Mouse (Mus musculus) forebrain, embryonic 10.5 days (tissue): ENCODE results near the gene Spint2. TPM values are rescaled to one million over a fixed set of nuclear protein-coding genes. Genes with fewer than 3 reads are reported as not detected.
A peak's percentile ranks its signal among the peaks of the same experiment; 100 is the strongest.

Experiments
- DNase-seq: peaks from one replicate; pipeline ENCODE4 v3.0.0-alpha.2; 2017; ENCODE audit warnings: low spot score; ENCODE audit errors: extremely low spot score
- H3K27ac ChIP-seq: fragments of 300-500 bp; sonication (generic); 2 replicates; pipeline ENCODE4 v1.5.1; 2016; ENCODE audit warnings: mild to moderate bottlenecking
- H3K27me3 ChIP-seq: fragments of 300-500 bp; sonication (generic); 2 replicates; pipeline ENCODE4 v1.6.1; 2016; ENCODE audit warnings: mild to moderate bottlenecking; ENCODE audit not compliant: poor library complexity, severe bottlenecking
- H3K36me3 ChIP-seq: fragments of 300-500 bp; sonication (generic); replicated peaks from 2 replicates; pipeline ENCODE4 v1.6.1; 2016; ENCODE audit warnings: mild to moderate bottlenecking, moderate library complexity
- H3K4me1 ChIP-seq: fragments of 300-500 bp; sonication (generic); 2 replicates; pipeline ENCODE4 v1.6.1; 2016
- H3K4me3 ChIP-seq: fragments of 300-500 bp; sonication (generic); 2 replicates; pipeline ENCODE4 v1.5.1; 2016; ENCODE audit warnings: mild to moderate bottlenecking, moderate library complexity
- H3K9me3 ChIP-seq: fragments of 300-500 bp; sonication (generic); 2 replicates; pipeline ENCODE4 v1.6.1; 2016; ENCODE audit warnings: mild to moderate bottlenecking, moderate library complexity
- WGBS: fragments of 180-500 bp; shearing (Covaris S2); methylation state at CpG from one replicate; pipeline ENCODE4 v1.1.7; 2016; 5-methylcytosine and 5-hydroxymethylcytosine counted together
- polyA plus RNA-seq: library from polyadenylated mRNA; unstranded; fragments of >200 nt; fragmentation: Nextera tagmentation; extraction: Ambion mirVana; gene quantifications from 2 replicates; pipeline ENCODE4 v1.2.1, GENCODE M21; 2016

Gene Spint2
- polyA plus RNA-seq, 1 experiment from 2014 or later: 50.8 TPM

DNA sequence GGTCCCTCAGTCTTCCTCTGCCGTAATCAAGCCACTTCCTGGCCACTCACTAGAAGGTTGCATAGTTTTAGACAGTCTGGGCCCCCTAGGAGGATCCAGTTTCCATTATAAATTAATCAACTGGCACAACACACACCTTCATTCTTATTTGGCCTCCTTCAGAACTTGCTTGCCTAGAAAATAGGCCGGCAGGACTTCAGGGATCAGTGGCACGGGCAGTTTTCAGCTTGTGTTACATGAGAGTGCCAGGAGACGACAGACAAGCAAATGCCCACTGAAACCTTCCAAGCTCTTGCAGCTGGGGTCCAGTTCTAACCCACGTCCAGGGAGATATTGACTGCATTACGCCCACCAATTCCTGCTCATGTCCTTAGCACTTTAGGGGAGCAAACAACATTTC is 19.6 kb downstream of the Spint2 start:
- Histone ChIP-seq H3K27me3 (no peaks in the 10 kb centered on the region), H3K4me1 (peaks cover 38% of the 10 kb centered on the region), H3K27ac (no peak overlapping the region), H3K9me3 (no peaks in the 10 kb centered on the region), H3K4me3 (no peak overlapping the region), H3K36me3 (0 out of 2 replicates have a peak, but pooled peaks cover 4% of the 10 kb centered on the region)
- 88% methylated on average over 6 of the region's 6 CpGs for WGBS
- no peak for DNase-seq

DNA sequence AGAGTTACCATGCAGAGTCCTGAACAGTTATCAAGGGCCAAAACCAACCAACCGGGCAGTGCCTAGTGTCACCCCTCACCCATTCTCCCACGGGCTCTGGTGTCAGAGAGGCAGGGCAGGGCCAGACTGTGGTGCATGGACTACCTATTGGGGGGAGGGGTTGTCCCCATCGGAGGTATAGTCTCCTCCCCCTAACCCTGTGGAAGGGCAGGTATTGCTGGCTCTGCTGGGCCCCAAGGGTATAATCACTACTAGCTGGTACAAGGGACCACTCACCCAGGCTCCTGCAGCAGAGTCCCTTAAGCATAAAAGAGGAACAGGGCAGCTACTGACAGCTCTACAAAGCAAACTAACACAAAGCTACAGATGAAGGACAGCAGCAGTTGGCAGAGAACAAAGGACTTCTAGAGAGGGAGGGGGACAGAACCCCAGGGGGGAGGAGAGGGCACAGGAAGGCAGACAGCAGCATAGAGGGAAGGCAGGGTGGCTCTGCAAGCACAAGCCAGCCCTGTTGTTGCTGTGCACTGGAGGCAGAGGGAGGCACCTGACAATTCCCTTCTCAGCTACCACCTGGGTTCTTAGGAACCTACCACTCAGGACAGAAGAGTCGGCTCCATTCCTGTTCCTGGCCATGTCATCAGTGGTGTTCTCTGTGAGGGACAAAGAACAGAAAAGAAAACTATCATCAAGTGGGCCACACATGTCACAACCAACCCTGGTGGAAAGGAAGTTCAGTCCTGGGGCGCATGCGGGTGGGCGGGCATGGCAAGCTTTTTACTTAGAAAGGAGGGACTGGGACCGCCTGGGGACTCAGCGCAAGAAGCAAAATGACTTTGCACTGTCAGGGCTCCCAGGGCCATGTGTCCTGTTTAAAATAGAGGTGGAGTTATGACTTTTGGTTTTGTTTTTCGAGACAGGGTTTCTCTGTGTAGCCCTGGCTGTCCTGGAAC is 21.7 kb downstream of the Spint2 start:
- Histone ChIP-seq H3K27ac (peak overlapping the region; percentile 70), H3K9me3 (no peaks in the 10 kb centered on the region), H3K36me3 (0 out of 2 replicates have a peak, but pooled peaks cover 4% of the 10 kb centered on the region), H3K27me3 (no peaks in the 10 kb centered on the region), H3K4me3 (no peak overlapping the region), H3K4me1 (peaks cover 27% of the 10 kb centered on the region)
- no peak for DNase-seq
- WGBS: 82% methylated on average over 10 of the region's 10 CpGs

DNA sequence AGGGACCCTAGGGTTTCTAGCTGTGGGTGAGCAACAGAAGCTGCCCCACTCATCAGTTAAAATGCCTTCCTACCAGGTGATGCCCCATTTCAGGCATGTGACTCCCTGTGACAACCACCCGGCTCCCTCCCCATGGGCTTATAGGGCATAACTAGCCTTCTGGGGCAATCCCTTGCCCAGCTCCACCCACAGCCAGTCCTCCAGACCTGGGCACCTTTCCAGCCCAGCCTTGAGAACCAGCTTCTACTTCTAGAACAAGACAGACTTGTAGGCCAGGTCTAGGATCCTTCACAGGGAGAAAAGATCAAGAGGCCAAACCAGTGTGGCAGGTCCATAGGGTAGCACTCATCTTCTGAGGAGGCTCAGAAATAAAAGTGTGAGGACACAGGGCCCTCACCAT is 24.3 kb downstream of the Spint2 start:
- H3K9me3 ChIP-seq: no peaks in the 10 kb centered on the region
- H3K27me3 ChIP-seq: no peaks in the 10 kb centered on the region
- no peak overlapping the region for H3K27ac ChIP-seq
- DNase-seq: no peak
- H3K4me1 ChIP-seq: peaks cover 37% of the 10 kb centered on the region
- 0 out of 2 replicates have a peak, but pooled peaks cover 4% of the 10 kb centered on the region for H3K36me3 ChIP-seq
- 100% methylated on average over 1 of the region's 1 CpGs for WGBS
- no peak overlapping the region for H3K4me3 ChIP-seq

DNA sequence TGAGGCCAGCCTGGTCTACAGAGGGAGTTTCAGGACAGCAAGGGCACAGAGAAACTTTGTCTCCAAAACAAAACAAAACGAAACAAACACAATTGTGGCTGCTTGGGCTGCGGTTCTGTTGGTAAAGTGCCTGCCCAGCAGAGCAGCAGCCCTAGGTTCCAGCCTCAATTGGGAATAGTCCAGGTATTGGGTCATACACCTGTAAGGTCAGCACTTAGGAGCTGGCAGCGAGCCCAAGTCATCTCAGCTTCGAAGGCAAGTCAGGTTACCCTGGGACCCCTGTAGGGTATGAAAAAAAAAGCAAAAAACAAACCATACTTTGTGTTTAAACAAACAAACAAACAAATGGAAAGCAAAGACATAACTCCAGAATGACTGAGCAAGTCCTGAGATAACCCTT is 25.8 kb downstream of the Spint2 start:
- Histone ChIP-seq H3K36me3 (0 out of 2 replicates have a peak, but pooled peaks cover 4% of the 10 kb centered on the region), H3K27ac (no peak overlapping the region), H3K27me3 (no peaks in the 10 kb centered on the region), H3K9me3 (no peaks in the 10 kb centered on the region), H3K4me1 (peaks cover 37% of the 10 kb centered on the region), H3K4me3 (no peak overlapping the region)
- DNase-seq: no peak
- 93% methylated on average over 4 of the region's 4 CpGs for WGBS

DNA sequence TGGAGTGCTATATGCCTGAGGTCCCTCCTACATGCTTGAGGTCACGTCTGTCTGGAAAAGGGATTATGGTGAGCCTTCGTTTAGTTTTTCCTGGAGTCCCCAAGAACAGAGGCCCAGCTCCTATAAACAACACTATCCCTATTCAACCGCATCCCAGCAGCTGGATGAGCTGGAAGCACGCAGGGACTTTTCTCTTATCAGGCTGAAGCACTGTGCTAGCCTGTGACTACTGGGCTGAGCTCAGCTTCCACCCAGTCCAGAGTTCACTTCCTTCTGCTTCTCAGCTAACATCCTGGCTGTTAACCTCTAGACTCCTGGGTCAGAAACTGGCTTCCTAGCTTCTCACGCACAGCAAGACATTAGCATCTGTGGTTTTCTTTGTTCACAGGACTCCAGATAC is 27.9 kb downstream of the Spint2 start:
- 0 out of 2 replicates have a peak overlapping the region, but pooled peaks have one; percentile 1 for H3K27ac ChIP-seq
- H3K9me3 ChIP-seq: no peaks in the 10 kb centered on the region
- H3K4me1 ChIP-seq: peaks cover 23% of the 10 kb centered on the region
- H3K27me3 ChIP-seq: peaks cover 9% of the 10 kb centered on the region
- DNase-seq: no peak
- H3K4me3 ChIP-seq: no peak overlapping the region
- H3K36me3 ChIP-seq: 0 out of 2 replicates have a peak, but pooled peaks cover 4% of the 10 kb centered on the region
- 60% methylated on average over 5 of the region's 5 CpGs for WGBS

DNA sequence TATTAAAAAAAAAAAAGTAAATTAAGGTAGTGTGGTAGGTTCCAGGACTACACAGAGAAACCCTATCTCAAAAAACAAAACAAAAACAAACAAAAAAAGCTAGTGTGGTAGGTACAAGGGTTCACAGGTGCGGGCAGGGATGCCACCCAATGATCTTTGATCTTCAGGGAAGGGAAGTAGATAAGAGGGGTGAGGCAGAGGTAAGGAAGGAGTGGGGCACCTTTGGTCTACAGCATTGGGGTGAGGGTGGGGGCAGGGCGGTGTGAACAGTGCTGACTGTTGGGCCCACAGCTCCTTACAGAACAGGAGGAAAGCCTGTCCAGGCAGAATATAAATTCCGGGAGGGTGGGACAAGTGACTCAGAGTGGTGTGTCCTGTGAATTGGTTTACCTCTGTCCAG is 30.5 kb downstream of the Spint2 start:
- Histone ChIP-seq H3K4me1 (peaks cover 33% of the 10 kb centered on the region), H3K27me3 (peaks cover 32% of the 10 kb centered on the region), H3K27ac (no peak overlapping the region), H3K36me3 (peaks cover 12% of the 10 kb centered on the region), H3K4me3 (no peak overlapping the region), H3K9me3 (no peaks in the 10 kb centered on the region)
- WGBS: 94% methylated on average over 3 of the region's 3 CpGs
- no peak for DNase-seq

DNA sequence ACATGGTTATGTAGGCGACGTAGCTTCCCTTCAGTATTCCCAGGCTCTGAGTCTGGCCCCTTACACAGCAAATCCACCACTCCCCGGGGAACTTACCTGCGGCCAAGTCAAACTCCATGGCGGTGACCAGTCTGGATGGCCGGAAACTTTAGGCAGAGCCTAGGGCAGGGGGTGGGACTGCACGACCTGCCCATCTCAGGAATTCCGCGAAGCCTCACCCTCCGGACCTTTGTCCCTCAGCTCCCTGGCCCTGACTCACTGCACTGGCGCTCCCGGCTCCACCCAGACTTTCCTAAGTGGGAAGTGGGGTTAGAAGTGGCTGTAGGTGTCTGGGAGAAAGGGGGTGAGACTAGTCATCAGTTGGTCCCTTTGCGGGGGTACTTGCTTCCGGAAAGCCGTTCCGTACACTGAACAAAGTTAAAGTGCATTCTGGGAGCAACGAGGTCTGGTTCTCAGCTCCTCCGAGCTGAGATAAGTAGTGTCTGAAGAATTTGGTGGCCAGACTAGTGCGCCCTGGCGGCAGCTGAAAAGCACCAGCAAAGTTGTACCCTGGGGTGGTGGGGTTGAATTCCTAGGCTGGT is 33.4 kb downstream of the Spint2 start, which contains the start of gene 2200002D01Rik:
2200002D01Rik (minus strand) TSS at position 206 of the 581 bp plus-strand sequence.
- H3K4me3 ChIP-seq: peak within 1 kb of the TSS; percentile 47
- WGBS: 7% methylated on average over 20 of the region's 20 CpGs
- H3K4me1 ChIP-seq: peaks cover 27% of the 10 kb centered on the region
- peaks cover 32% of the 10 kb centered on the region for H3K27me3 ChIP-seq
- H3K27ac ChIP-seq: peak within 1 kb of the TSS; percentile 60
- DNase-seq: peak; percentile 39
- no peaks in the 10 kb centered on the region for H3K9me3 ChIP-seq
- peaks cover 38% of the 10 kb centered on the region for H3K36me3 ChIP-seq

DNA sequence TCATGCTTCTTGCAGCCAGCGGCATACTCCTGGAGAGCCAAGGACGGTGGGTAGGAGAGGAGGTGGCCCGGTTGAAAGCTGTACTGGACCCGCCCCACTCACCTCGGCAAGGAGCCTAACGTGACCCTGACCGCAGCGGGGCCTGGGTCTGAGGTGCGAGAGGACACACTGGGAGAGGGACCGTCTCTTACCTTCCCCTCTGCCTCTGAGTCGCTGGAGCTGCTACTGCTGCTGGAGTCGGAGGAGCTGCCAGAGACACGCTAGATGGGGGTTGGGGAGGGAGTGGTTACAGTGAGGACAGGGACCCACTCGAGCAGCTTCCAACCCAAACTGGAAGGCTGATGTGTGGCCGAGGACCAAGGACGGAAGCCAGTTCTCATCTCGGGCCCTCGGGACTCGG is 34.0 kb downstream of the Spint2 start:
- peaks cover 32% of the 10 kb centered on the region for H3K27me3 ChIP-seq
- peak overlapping the region; percentile 47 for H3K4me3 ChIP-seq
- no peak for DNase-seq
- H3K9me3 ChIP-seq: no peaks in the 10 kb centered on the region
- H3K36me3 ChIP-seq: peaks cover 39% of the 10 kb centered on the region
- H3K4me1 ChIP-seq: peaks cover 23% of the 10 kb centered on the region
- whole genome bisulfite sequencing: 7% methylated on average over 19 of the region's 19 CpGs
- peak overlapping the region; percentile 60 for H3K27ac ChIP-seq

DNA sequence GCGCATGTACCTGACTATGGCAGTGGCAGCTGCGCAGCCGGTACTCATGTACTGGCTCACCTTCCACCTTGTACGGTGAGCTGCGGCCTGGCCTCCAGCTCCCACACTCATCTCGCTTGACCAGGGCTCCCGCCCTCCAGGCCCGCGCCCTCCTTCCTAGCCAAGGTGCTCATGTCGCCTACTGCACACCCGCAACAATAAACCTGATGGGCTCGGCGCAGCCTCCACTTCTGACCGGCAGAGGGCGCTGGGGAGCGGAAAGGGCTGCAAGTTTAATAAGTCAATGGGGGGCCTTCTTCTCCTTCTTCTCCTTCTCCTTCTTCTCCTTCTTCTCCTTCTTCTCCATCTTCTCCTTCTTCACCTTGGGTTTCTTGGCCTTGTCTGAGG is 34.4 kb downstream of the Spint2 start:
- Histone ChIP-seq H3K4me1 (peaks cover 23% of the 10 kb centered on the region), H3K27me3 (peaks cover 32% of the 10 kb centered on the region), H3K9me3 (no peaks in the 10 kb centered on the region), H3K36me3 (peaks cover 39% of the 10 kb centered on the region), H3K4me3 (peak overlapping the region; percentile 47), H3K27ac (no peak overlapping the region)
- DNase-seq: peak; percentile 82
- 22% methylated on average over 16 of the region's 16 CpGs for WGBS

DNA sequence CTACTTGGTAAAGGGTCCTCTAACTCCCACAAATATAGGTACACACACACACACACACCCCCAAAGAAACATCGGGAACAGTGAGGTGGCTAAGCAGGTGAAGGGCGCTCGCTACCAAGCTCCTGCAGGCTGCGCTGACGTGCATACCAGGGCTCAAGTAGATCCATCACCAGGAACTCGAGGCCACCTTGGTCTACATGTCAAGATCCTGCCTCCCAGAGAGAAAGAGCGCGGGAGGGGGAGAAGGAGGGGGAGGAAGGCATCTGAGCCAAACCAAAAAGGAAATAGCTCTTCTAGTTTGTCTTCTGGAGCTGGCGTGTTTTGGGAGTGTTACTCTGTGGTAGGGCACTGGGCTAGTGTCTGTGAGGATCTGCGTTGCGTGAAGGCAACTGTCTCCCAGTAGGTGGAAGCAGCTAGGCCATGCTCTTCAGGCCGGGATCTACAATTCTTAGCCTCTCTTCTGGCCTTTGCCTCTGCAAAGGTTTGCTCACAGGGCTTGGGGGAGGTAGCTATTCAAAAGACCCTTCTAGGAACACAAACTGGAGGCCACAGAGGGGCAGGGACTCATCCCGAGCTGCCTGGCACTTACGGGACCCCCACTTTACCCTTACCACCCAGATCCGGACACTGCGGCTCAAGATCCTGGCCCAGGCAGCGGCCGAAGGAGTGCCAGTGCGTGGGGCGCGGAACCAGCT is 34.9 kb downstream of the Spint2 start:
- Histone ChIP-seq H3K27me3 (peaks cover 32% of the 10 kb centered on the region), H3K4me3 (peak overlapping the region; percentile 47), H3K36me3 (peaks cover 41% of the 10 kb centered on the region), H3K9me3 (no peaks in the 10 kb centered on the region), H3K4me1 (peaks cover 23% of the 10 kb centered on the region), H3K27ac (no peak overlapping the region)
- no peak for DNase-seq
- WGBS: 88% methylated on average over 21 of the region's 21 CpGs

DNA sequence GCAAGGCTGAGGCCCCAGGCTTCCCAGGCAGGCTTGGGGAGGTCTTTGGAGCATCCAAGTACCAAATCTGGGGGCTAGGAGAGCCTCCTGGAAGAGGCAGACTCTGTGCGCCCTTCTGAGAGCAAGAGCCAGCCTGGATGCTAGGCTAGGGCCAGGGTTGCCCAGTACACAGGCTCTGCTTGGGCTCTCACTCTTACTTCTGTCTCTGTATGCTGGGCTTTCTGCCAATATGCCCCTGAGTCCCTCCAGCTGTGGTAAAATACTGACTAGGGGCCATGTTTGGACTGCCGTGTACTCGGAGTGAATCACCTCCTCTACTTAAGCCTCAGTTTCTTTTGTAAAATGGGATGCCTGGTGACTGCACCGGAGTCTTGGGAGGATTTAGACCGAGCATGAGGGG is 35.7 kb downstream of the Spint2 start:
- WGBS: 97% methylated on average over 5 of the region's 5 CpGs
- H3K9me3 ChIP-seq: no peaks in the 10 kb centered on the region
- H3K4me3 ChIP-seq: no peak overlapping the region
- H3K27ac ChIP-seq: no peak overlapping the region
- H3K36me3 ChIP-seq: peaks cover 48% of the 10 kb centered on the region
- H3K27me3 ChIP-seq: peaks cover 32% of the 10 kb centered on the region
- DNase-seq: no peak
- peaks cover 23% of the 10 kb centered on the region for H3K4me1 ChIP-seq

DNA sequence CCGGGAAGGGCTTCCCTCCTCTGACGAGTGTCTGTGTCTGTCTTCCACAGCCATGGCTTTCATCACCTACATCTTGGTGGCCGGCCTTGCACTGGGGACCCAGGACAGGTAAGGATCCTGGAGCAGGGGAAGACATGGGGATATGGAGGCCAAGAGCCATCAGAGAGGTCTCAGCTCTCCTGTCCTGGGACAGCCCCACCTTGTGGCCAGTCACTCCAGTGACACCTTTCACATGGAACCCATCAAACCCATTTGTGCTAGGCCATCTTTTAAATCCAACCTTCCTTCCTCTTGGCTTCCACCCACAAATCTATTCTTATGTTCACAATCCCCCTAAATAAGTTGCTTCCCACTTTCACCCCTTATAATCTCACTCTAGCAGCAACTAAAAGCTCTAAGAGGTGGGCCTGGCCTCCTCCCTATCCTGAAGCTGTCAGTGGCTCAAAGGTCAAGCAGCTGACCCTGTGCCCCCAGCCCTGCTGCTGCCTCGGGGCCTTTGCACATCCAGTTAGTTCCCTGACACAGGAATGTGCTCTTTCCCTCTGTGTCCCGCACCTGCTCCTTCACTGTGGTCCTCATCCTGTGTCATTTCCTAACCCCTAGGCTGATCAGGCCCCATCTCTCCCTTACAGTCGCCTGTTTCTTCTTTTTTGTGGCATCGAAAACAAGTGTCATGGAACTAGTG is 36.8 kb downstream of the Spint2 start:
- no peak overlapping the region for H3K27ac ChIP-seq
- peaks cover 48% of the 10 kb centered on the region for H3K36me3 ChIP-seq
- no peaks in the 10 kb centered on the region for H3K9me3 ChIP-seq
- peaks cover 23% of the 10 kb centered on the region for H3K4me1 ChIP-seq
- DNase-seq: no peak
- peaks cover 32% of the 10 kb centered on the region for H3K27me3 ChIP-seq
- no peak overlapping the region for H3K4me3 ChIP-seq
- 84% methylated on average over 7 of the region's 7 CpGs for WGBS
